Mouse (Mus musculus) layer of hippocampus, adult 18-20 months (tissue): ENCODE results near the gene Gpr6. TPM values are rescaled to one million over a fixed set of nuclear protein-coding genes. Genes with fewer than 3 reads are reported as not detected.

Experiments
- DNase-seq, 2 experiments: peaks; one replicate each; pipeline ENCODE4 v3.0.0; 2022; ENCODE audit warnings: low spot score in 2 of 2
- long read RNA-seq: library from polyadenylated mRNA; stranded (forward); transcript quantifications from one replicate; pipeline ENCODE4 v2.0.0, GENCODE M21; 2021
- total RNA-seq, 2 experiments: library from RNA; stranded (reverse); gene quantifications; 2 replicates each; pipeline ENCODE4 v1.2.3; 2021

The Gpr6 gene
- 1 to 10 TPM in 1 of 2 experiments, under 1 TPM in 1; 0.53 to 1.1 TPM for total RNA-seq
- long read RNA-seq, result 0 reads

DNA sequence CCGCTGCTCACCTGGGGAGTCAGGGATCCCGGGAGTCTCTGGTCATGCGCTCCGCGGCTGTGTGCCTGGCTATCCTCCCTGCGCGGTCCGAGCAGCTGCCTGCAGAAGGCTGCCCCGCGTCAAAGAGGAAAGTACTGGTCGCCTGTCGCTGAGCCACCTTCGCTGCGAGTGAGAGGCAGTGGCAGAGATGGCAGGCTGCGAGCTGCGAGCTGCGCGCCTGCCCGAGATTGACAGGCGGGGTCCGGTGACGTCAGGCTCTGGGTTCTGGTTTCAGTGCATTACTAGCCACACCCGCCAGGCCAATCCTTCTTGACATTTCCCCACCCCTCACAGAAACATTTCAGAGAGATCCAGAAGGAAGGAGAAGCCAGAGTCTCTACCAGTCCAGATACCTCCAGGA, at the start of gene Gpr6:
TSS of gene Gpr6 (minus strand) at position 170 of the 400 bp plus-strand sequence.
- peak; percentile 25 to 63 for DNase-seq

DNA sequence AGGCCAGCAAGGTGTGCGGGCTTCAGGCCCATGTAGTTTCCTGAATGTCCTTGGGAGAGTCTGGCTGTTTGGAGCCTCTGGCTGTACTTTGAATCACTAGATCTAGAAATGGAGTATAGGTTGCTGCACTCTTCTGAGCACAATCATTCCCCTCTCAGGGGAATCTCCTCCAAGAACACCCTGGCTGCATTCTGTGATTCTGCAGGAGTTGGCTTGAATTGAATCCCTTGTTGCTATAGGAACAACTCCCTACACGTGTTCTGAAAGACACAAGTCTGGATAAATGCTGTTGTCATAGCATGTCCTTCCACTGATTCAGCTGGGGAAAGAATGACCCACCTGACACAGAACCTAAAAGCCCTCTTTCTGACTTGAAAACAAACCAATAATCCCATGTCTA, 28.0 kb upstream of the Gpr6 start:
- peak in 1 of 2 experiments; percentile 7 for DNase-seq

DNA sequence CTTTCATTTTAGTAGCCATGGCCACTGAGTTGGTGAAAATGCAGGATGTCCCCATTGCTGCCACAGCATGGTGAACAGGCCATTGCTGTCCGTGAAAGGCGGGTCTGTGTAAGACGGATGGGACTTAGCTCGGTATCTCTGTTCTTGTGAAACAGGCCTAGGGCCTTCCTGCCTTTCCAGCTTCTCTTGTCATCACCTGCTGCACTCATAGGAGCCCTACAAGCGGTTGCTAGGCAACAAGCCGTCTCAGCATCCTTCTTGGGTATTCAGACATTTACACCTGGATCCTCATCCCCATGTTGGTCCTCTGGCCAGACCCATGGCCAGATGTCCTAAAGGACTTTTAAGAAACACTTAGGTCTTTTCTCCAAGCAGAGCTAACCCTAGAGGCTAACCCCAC, 26.1 kb upstream of the Gpr6 start:
- peak in 1 of 2 experiments; percentile 2 for DNase-seq

DNA sequence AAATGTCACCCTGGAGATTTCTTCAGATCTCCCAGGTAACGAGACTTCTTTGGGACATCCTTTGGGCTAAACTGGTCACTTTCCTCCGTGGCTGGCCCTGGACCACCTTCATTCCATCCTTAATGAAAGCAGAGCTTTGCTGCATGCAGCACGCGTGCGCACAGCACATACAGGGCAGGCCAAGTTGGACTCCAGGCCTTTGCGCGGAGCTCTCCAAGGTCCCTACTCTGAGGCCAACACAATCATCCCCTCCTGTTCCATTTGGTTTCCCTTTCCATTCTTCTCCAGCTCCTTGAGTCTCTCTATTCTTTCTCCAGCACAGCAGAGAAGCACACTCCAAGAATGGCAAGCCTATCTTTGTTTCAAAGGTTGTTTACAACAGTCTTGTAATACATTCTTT, 16.8 kb upstream of the Gpr6 start:
- no peak for DNase-seq

DNA sequence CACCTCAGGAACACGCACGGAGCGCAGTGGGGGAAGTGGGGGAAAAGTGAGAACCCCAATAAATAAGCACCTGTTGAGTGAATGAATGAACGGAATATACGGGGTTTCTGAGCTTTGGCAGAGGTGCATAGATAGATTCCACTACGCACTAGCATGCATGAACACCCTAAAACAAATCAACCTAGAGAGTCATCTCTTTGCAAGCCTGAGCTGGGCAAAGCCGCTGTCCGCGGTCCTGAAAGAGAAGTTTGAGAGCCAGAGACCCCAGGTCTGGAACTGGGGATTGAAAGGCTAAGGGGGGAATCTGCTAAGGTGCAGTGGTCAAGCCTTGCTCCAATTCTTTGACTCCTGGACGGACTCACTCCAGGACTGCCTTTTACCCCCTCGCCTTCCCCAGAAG, 389 bp downstream of the Gpr6 start:
- no peak for DNase-seq

DNA sequence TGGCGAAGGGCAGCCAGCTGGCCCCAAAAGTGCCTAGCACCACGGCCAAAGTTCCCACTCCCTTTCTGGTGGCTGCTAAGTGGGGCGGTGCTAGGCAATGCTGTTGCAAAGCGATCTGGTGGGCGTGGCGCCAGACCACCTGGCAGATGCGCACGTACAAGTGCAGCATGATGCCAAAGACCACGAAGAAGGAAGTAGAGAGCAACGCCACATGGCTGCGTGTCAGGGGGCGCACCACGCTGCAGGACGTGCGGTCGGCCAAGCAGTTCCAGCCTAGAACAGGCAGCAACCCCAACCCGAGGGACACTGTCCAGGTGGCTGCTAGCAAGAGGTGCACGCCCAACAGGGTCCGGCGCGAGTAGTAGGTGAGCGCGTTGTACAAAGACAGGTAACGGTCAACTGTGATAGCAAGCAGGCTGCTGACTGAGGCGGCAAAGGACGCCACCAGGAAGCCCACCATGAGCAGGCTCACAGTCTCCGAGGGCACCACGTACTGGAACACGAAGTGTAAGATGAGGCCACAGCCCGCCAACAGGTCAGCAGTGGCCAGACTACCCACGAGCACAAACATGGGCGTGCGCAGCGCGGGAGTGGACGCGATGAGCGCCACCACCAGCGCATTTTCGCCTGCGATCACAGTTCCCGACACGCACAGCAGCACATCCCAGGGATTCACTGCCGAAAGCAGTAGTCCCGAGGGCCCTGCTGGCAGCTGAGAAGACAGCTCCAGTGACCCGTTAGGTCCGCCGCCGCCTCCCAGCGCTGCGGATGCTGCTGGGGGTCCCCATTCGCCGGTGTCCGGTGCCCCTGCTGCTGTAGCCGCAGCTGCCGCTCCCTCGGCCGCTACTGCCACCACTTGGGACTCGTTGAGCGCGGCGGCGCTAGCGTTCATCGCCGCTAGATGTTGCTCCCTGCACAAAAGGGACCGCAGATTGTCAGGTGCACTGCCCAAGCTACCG, 1.1 kb downstream of the Gpr6 start:
- peak; percentile 30 to 65 for DNase-seq

DNA sequence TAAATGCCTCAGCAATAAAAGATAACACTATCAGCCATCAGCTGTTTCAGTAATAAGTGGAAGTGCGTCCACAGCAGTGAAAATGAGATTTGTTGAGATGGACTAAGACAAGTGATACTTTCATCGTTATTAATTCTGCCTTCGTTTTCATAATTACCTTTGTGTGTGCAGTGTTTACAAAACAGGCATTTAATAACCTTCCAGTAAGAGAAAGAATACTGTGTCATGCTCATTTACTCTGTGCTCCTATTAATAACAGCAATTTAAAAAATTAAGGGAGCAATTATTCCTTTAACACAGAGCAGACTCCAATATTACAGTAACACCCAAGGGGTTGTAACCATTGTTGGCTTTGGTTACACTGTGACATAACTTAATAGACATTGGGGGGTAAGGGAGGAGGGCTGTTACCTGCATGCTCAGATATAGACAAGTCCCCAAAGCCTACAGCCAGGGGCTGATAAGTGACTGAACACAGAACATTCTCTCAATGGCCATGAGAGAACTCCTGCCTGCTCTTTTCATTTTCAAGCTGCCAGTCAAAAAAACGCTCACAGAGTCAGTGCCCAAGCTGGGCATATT, 11.7 kb downstream of the Gpr6 start:
- no peak for DNase-seq

DNA sequence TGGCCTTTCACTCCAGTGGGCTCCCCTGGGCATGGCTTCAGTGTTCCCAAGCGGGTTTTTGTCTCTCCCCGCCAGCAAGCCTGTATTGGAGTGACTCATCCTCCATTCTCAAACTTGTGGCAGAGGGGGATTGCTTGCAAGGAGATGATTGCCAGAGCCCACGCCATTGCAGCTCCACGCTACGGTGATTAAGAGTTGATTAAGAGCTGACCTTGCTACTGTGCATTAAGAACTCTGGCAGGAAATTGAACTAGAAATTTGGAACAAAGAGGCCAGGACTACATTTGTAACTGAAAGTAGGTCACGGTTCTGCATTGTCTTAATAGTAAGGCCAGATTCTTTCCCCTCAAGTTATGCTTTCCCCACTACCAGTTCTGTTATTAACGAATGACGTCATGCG, 16.5 kb downstream of the Gpr6 start:
- DNase-seq, result no peak

DNA sequence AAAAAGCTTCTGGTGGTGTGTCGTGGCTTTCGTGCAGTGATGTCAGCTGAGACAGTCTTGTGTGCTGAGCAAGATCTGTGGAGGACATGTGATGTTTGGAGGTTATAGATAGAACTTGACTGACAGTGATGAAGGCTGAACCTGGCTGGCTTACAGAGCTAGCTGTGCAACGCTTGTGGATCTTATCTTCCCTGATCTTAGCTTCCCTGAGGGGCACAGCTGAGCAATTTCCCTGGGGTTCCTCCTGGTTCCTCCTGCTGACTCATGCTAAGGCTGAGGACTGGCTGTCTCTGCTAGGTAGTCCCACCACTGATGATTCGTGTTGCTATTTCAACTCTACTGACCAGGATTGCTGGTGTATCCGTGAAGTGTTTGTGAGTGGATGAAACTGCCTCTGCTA, 18.1 kb downstream of the Gpr6 start:
- no peak for DNase-seq

DNA sequence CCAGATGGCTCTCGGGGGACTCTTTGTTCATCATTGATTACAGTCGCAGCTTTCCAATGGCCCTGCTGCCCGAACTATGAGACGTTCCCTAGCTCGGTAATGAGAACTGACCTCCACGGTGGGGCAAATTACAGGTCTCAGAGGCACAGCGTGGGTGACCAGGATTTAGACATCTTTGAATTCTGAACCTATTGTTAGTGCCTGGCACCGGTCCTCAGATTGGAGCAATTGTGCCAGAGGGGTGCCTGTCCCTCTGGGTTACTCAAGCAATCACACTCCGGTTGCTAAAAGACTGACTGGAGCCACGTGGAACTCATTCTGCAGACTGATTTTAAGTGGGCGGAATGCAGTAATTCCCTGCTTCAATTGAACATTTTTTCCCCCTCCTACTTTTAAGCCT, 29.8 kb downstream of the Gpr6 start:
- DNase-seq, result peak; percentile 3 to 30

DNA sequence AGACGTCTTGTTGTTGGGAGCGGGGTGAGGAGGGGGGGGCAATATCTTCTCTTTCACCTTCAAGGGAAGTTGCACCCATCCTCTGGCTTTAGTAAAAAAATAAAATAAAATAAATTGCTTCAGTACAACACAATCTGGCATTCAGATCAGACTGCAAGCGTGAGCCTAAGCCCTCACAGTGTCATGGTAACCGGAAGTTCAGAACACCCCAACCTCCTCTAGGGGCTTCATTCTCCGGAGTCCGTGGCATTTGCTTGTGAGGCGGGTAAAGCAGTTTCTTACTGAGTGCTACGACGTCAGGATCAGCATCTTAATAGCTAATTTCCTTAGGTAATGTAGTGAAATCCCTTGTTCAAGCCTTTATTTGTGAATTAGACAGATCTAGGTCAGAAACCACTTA, 30.6 kb downstream of the Gpr6 start:
- DNase-seq, result no peak

DNA sequence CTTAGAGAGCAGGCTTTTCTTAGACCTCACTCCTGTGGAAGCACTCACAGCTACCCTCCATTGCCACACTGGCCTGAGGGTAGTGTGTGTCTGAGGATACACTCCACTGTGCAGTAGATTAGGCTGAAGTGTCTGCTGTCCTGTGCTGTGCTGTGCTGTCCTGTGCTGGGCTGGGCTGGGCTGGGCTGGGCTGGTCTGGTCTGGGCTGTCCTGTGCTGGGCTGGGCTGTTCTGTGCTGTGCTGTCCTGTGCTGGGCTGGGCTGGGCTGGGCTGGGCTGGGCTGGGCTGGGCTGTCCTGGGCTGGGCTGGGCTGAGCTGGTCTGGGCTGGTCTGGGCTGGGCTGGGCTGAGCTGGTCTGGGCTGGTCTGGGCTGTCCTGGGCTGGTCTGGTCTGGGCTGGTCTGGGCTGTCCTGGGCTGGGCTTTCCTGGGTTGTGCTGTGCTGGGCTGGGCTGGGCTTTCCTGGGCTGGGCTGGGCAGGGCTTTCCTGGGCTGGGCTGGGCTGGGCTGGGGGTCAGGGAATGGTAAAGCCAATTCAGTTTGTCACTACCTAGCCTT, 31.5 kb downstream of the Gpr6 start:
- no peak for DNase-seq

DNA sequence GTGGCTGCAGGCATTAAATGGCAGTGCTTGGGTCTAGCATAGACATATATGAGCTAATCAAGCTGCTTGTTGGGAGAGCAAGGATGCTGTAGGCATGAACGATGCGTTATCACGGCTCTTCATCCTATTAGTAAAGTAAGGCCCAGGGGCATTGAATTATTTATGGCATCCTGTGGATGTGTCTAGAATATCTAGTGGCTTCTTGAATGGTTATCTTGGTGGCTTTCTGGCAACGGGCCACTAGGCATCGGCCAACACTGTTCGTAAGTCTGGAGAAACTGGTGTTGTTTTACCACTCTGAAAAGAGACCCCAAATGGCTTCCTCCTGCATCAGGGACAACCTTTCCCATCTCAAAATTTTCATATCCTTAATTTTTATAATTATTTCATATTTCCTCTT, 33.6 kb downstream of the Gpr6 start:
- no peak for DNase-seq

DNA sequence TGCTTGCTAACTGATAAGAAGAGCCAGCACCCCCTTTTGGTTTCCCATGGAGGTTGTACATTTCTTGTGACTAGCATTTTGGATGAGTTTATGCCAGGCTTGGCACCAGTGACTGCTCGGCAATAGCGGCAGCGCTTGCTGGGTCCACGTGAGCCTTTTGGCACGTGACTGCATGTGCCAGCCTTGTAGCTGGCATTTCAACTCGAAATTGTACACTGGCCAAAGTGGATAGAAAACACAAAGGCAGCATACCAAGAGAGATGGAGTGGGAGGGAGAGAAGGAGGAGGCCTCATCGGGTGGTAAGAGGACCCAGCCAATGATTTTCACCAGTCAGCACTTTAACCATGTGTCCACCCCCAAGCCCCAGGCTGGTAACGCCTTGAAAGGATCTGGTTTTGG, 34.4 kb downstream of the Gpr6 start:
- peak; percentile 51 to 76 for DNase-seq

DNA sequence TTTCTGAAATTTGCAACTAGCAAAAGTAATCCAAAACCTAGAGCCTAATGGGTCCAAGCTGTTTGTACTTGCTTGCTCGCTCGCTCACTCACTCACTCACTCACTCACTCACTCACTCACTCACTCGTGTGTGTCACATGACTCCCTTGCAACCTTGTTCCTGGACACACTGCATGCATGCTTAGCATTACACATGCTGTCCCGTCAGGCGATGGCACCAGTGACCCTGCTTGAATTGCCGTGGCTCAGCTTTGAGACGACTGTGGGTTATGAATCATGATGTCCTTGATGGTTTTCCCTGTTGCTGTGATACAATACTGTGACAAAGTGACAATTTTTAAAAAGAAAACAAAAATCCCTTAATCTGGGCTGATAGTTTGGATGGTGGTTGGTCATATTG, 39.3 kb downstream of the Gpr6 start:
- DNase-seq, result no peak

DNA sequence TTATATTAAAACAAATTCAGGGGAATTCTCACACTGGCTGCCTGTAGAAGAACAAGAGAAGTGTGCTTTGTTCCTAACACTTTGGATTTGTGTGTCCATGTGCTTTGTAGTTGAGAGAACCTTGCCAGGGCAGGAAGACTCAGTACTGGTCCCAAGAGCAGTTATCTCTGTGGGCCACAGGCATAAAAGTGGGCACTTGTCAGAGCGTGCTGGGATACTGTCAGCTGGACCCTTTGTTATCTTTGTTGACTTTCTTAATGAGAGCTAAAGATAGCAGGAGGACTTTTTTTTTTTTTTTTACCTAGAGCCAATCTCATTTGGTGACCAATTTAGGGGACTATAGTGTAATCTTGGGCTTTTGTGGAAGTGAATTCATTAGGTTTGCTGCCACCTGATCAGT, 47.2 kb downstream of the Gpr6 start:
- no peak for DNase-seq

DNA sequence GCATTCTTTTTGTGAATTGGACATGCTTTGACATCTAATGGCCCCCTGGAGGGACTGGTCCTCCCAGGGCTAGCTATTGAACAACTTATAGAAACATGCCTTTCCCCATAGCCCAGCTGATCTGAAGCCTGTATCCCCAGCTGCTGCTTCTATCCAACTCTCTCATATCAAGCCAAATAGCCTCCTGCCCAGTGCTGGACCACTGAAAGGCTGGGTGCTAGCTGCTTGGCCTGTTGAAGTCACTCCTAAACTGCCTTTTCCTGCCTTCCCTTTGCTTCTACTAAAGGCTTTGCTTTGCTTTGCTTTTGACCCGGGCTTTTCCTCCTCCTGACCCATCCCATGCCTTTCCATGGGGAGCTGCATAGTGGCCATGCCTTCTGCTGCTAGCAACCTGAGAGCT, 47.7 kb downstream of the Gpr6 start:
- DNase-seq, result no peak

DNA sequence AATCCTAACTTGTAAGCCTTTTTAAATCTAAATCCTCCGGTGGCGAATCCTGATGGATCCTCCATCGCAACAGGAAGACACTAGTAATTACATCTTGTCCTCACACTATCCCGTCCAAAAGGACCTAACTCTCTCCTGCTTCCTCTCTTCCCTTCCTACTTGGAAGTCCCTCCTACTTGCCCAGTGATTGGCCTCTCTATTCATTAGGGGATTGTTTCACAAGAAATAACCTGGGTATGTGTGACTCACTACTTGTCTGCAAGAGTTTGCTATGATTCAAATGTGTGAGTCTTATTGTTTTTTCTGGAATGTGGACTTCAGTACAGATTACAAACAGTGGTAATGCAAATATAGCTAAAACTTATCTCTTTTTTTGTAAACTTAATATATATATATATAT, 49.9 kb downstream of the Gpr6 start:
- DNase-seq, result no peak
